Mouse (Mus musculus) hindbrain, postnatal 0 days (tissue): ENCODE data around the gene Tor1aip1. TPM values are rescaled to one million over a fixed set of nuclear protein-coding genes. Genes with fewer than 3 reads are reported as not detected.

Source experiments
- ATAC-seq: fragments of 200-750 bp; cut with Nextera tagmentation; 2 replicates; pipeline ENCODE4 v1.8.0; 2017; ENCODE audit warnings: mild to moderate bottlenecking, moderate TSS enrichment, moderate library complexity
- DNase-seq: peaks from one replicate; pipeline ENCODE4 v3.0.0-alpha.2; 2015; ENCODE audit warnings: low spot score
- H3K27ac ChIP-seq: fragments of 300-500 bp; sonication (generic); 2 replicates; pipeline ENCODE4 v1.5.1; 2014; ENCODE audit warnings: mild to moderate bottlenecking
- H3K27me3 ChIP-seq: fragments of 300-500 bp; sonication (generic); 2 replicates; pipeline ENCODE4 v1.6.1; 2014; ENCODE audit warnings: low read length, mixed read lengths; ENCODE audit not compliant: insufficient read depth
- H3K36me3 ChIP-seq: fragments of 300-500 bp; sonication (generic); 2 replicates; pipeline ENCODE4 v1.6.1; 2014; ENCODE audit warnings: low read length, mixed read lengths; ENCODE audit not compliant: insufficient read depth
- H3K4me1 ChIP-seq: fragments of 300-500 bp; sonication (generic); 2 replicates; pipeline ENCODE4 v1.6.1; 2014; ENCODE audit warnings: antibody characterized with exemption, low read length, mixed read lengths; ENCODE audit not compliant: insufficient read depth
- H3K4me2 ChIP-seq: fragments of 300-500 bp; sonication (generic); 2 replicates; pipeline ENCODE4 v1.6.1; 2014; ENCODE audit warnings: low read depth, mild to moderate bottlenecking, low read length, moderate library complexity, mixed read lengths
- H3K4me3 ChIP-seq: fragments of 300-500 bp; sonication (generic); 2 replicates; pipeline ENCODE4 v1.5.1; 2014; ENCODE audit warnings: low read length
- H3K9ac ChIP-seq: fragments of 300-500 bp; sonication (generic); replicated peaks from 2 replicates; pipeline ENCODE4 v1.6.1; 2014; ENCODE audit warnings: mild to moderate bottlenecking, low read length, moderate library complexity, mixed read lengths
- H3K9me3 ChIP-seq: fragments of 300-500 bp; sonication (generic); 2 replicates; pipeline ENCODE4 v1.6.1; 2016; ENCODE audit warnings: low read length, mixed read lengths
- CTCF ChIP-seq: IDR thresholded peaks from 2 replicates; pipeline ENCODE4 v1.5.1; 2016; ENCODE audit warnings: antibody characterized with exemption, control low read depth, low read depth
- WGBS: fragments of 180-500 bp; shearing (Covaris S2); extraction: QIAGEN DNeasy Blood & Tissue Kit; methylation state at CpG from one replicate; pipeline ENCODE4 v1.1.7; 2014; 5-methylcytosine and 5-hydroxymethylcytosine counted together
- polyA plus RNA-seq: library from polyadenylated mRNA; unstranded; fragments of >200 nt; fragmentation: Nextera tagmentation; extraction: Ambion mirVana; gene quantifications from 2 replicates; pipeline ENCODE4 v1.2.1, GENCODE M21; 2015
- total RNA-seq: library from RNA; depleted of rRNA; stranded (reverse); fragments of >200 nt; gene quantifications from 2 replicates; pipeline ENCODE4 v1.2.3, GENCODE M21; 2014

Tor1aip1 gene
- total and polyA plus RNA-seq, 2 experiments from 2014 or later = 26.9 to 30.5 TPM

- Histone ChIP-seq H3K4me3 (no peak overlapping the region), H3K9me3 (no peaks in the 10 kb centered on the region), H3K27me3 (no peaks in the 10 kb centered on the region), H3K4me2 (no peak overlapping the region), H3K27ac (no peak overlapping the region), H3K36me3 (peaks cover 15% of the 10 kb centered on the region), H3K9ac (no peak overlapping the region), H3K4me1 (no peaks in the 10 kb centered on the region)
- WGBS = 85% methylated on average over 1 of the region's 1 CpGs
- no peak for ATAC-seq
- DNase-seq = no peak
- no peak for TF ChIP-seq CTCF
Observed at GRCm38 (mm10) chr1:156020402-156020801, 15.9 kb downstream of the Tor1aip1 start.

GRCm38 (mm10) chr1:156019800-156020199 is 16.5 kb downstream of the Tor1aip1 start:
- Histone ChIP-seq H3K36me3 (peaks cover 15% of the 10 kb centered on the region), H3K9me3 (no peaks in the 10 kb centered on the region), H3K27me3 (no peaks in the 10 kb centered on the region), H3K4me1 (no peaks in the 10 kb centered on the region), H3K9ac (no peak overlapping the region), H3K4me3 (no peak overlapping the region), H3K27ac (no peak overlapping the region), H3K4me2 (no peak overlapping the region)
- ATAC-seq (no peak), DNase-seq (no peak)
- TF ChIP-seq CTCF = no peak
- 94% methylated on average over 1 of the region's 1 CpGs for WGBS

GRCm38 (mm10) chr1:156009003-156009402 is 27.3 kb downstream of the Tor1aip1 start:
- WGBS = 100% methylated on average over 1 of the region's 1 CpGs

GRCm38 (mm10) chr1:156005906-156006305 is 30.4 kb downstream of the Tor1aip1 start:
- no peak overlapping the region for H3K4me3 ChIP-seq
- H3K9ac ChIP-seq = no peak overlapping the region
- 94% methylated on average over 11 of the region's 11 CpGs for WGBS
- H3K4me2 ChIP-seq = no peak overlapping the region
- no peak overlapping the region for H3K27ac ChIP-seq
- H3K27me3 ChIP-seq = no peaks in the 10 kb centered on the region
- H3K9me3 ChIP-seq = no peaks in the 10 kb centered on the region
- DNase-seq (no peak), ATAC-seq (no peak)
- TF ChIP-seq CTCF = no peak
- H3K36me3 ChIP-seq = peaks cover 15% of the 10 kb centered on the region; the same call in 1 of the 2 replicates
- no peaks in the 10 kb centered on the region for H3K4me1 ChIP-seq

More at GRCm38 (mm10) chr1:156009003-156009402, 27.3 kb downstream of the Tor1aip1 start:
- Histone ChIP-seq H3K27me3 (no peaks in the 10 kb centered on the region), H3K27ac (no peak overlapping the region), H3K9me3 (no peaks in the 10 kb centered on the region), H3K36me3 (peaks cover 24% of the 10 kb centered on the region), H3K9ac (no peak overlapping the region), H3K4me3 (no peak overlapping the region), H3K4me1 (no peaks in the 10 kb centered on the region), H3K4me2 (no peak overlapping the region)
- DNase-seq (no peak), ATAC-seq (no peak)
- no peak for TF ChIP-seq CTCF

- Histone ChIP-seq H3K9me3 (no peaks in the 10 kb centered on the region), H3K4me1 (no peaks in the 10 kb centered on the region), H3K4me3 (no peak overlapping the region), H3K27ac (no peak overlapping the region), H3K4me2 (no peak overlapping the region), H3K36me3 (peaks cover 15% of the 10 kb centered on the region; the same call in 1 of the 2 replicates), H3K27me3 (no peaks in the 10 kb centered on the region), H3K9ac (no peak overlapping the region)
- DNase-seq = peak; percentile 3
- WGBS = 75% methylated on average over 7 of the region's 7 CpGs
- no peak for TF ChIP-seq CTCF
- peak; percentile 47; the same call in 1 of the 2 replicates for ATAC-seq
Observed at GRCm38 (mm10) chr1:156003201-156003935, 32.9 kb downstream of the Tor1aip1 start.

- no peak for TF ChIP-seq CTCF
- H3K36me3 ChIP-seq = peaks cover 11% of the 10 kb centered on the region; the same call in 1 of the 2 replicates
- ATAC-seq (no peak), DNase-seq (no peak)
- no peaks in the 10 kb centered on the region for H3K9me3 ChIP-seq
- H3K4me1 ChIP-seq = no peaks in the 10 kb centered on the region
- whole genome bisulfite sequencing = 92% methylated on average over 8 of the region's 8 CpGs
- H3K27ac ChIP-seq = no peak overlapping the region
- no peak overlapping the region for H3K4me2 ChIP-seq
- H3K4me3 ChIP-seq = no peak overlapping the region
- no peaks in the 10 kb centered on the region for H3K27me3 ChIP-seq
- H3K9ac ChIP-seq = no peak overlapping the region
Observed at GRCm38 (mm10) chr1:156002366-156002765, 33.9 kb downstream of the Tor1aip1 start.

DNA sequence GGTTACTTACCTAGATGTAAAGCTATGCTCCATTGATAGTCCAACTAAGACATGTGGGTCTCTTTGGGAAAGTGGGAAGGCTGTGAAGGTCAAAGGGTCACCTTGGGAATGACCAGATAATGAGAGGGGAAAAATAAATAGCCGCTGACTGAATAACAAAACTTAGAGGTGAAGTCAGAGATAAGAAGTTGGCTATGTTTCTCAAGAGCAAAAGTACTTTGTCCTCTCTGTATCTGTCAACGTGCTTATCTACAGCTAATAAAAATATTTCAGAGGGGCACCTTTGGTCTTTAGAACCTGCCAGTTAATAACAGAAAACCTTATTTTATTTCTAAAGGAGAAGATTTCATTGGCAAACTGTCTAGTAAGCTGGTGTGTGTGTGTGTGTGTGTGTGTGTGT is 40.7 kb downstream of the Tor1aip1 start:
- Histone ChIP-seq H3K36me3 (no peaks in the 10 kb centered on the region), H3K9me3 (no peaks in the 10 kb centered on the region), H3K4me2 (no peak overlapping the region), H3K9ac (no peak overlapping the region), H3K4me1 (no peaks in the 10 kb centered on the region), H3K27me3 (no peaks in the 10 kb centered on the region), H3K4me3 (no peak overlapping the region), H3K27ac (no peak overlapping the region)
- 87% methylated on average over 2 of the region's 2 CpGs for WGBS
- ATAC-seq (no peak), DNase-seq (no peak)
- no peak for TF ChIP-seq CTCF
